ENCODE assay signal across 14 mouse cellular contexts in the genomic region with DNA sequence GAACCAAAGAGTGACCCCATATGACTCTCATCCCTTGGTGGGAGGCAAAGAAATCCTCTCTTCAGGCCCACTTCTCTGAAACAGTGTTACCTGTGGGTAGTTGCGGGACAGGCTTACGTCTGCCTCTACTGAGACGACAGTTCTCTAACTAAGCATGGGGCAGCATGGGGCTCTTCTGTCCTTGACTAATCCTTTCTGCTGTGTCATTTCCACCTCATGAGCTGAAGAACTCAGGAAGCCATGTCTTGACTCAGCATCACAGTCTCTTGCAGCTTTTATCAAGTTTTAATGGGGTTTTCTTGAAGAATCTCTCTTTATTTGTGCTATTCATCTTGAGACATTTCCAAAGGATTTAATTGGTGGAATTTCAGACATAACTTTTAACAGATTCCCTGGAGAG.
"Had no signal": no experiment of that assay in that cellular context is flagged by ENCODE, and none has a peak within 500 bp of the region (broad histone marks: within the 10 kb centered on the region; RNA-seq: fewer than 3 reads in every experiment).

No protein-coding gene starts in this region.

- H3K36me3 ChIP-seq: liver, embryonic 13.5 days; midbrain, embryonic 12.5 days; midbrain, embryonic 15.5 days; neural tube, embryonic 12.5 days; neural tube, embryonic 15.5 days; stomach, embryonic 15.5 days had no signal

- H3K27me3 ChIP-seq: liver, embryonic 13.5 days; midbrain, embryonic 12.5 days; midbrain, embryonic 15.5 days; neural tube, embryonic 12.5 days; neural tube, embryonic 15.5 days; stomach, embryonic 15.5 days had no signal

- ATAC-seq: midbrain, embryonic 15.5 days had no signal

- DNase-seq: kidney, adult 18-20 months; kidney, adult 9 months; kidney, postnatal 14 days; kidney, postnatal 4 days; layer of hippocampus, adult 9-11 months; liver, embryonic 13.5 days; lung, embryonic 14.5 days; right cerebral cortex, postnatal 4 days; thymus, postnatal 25 days had no signal
